Mouse (Mus musculus) adrenal gland, adult 2 months (tissue): ENCODE results near the gene Rnft2. TPM values are rescaled to one million over a fixed set of nuclear protein-coding genes. Genes with fewer than 3 reads are reported as not detected.

ENCODE experiments used
- DNase-seq: peaks from one replicate; pipeline ENCODE4 v3.0.0; 2021
- long read RNA-seq: library from polyadenylated mRNA; stranded (forward); transcript quantifications from one replicate; pipeline ENCODE4 v2.0.0, GENCODE M21; 2021
- polyA plus RNA-seq: library from polyadenylated mRNA; depleted of rRNA; stranded (reverse); fragments of >200 nt; gene quantifications from 2 replicates; pipeline ENCODE4 v1.2.3, GENCODE M21; 2012; rRNA removed
- total RNA-seq, 2 experiments: library from RNA; stranded (reverse); gene quantifications; 2 replicates each; pipeline ENCODE4 v1.2.3; 2021

The Rnft2 gene
- total RNA-seq (1 to 10 TPM; 3.7 to 4.2 TPM), polyA plus RNA-seq (9.2 TPM in 2 replicates)
- long read RNA-seq, full-length matches to known transcripts: 1 of 2 reads
- long read RNA-seq, partial matches to known transcripts: 0 of 2 reads
- long read RNA-seq, other reads (novel, unspliced or antisense): 1 of 2 reads

GRCm38 (mm10) chr5:118244606-118245443, at the start of gene Rnft2, which contains the start of gene 2410131K14Rik:
Gene Rnft2 (minus strand): TSS chr5:118245116.
Gene 2410131K14Rik (plus strand): TSS chr5:118245227.
- DNase-seq: peak; percentile 100

GRCm38 (mm10) chr5:118294086-118294864, 49.4 kb upstream of the Rnft2 start:
- DNase-seq: peak; percentile 92

- DNase-seq: no peak
These were observed 47.6 kb upstream of the Rnft2 start for GRCm38 (mm10) chr5:118292476-118292875.

GRCm38 (mm10) chr5:118291453-118291852, 46.5 kb upstream of the Rnft2 start:
- DNase-seq: no peak

- DNase-seq: no peak
These were observed 33.0 kb upstream of the Rnft2 start for GRCm38 (mm10) chr5:118277741-118278495.

GRCm38 (mm10) chr5:118276711-118277110, 31.8 kb upstream of the Rnft2 start:
- no peak for DNase-seq

- DNase-seq: no peak
These were observed 31.4 kb upstream of the Rnft2 start for GRCm38 (mm10) chr5:118276281-118276680.

- peak; percentile 20 for DNase-seq
These were observed 29.6 kb upstream of the Rnft2 start for GRCm38 (mm10) chr5:118274546-118274945.

- DNase-seq: no peak
These were observed 28.5 kb upstream of the Rnft2 start for GRCm38 (mm10) chr5:118273446-118273845.

- DNase-seq: no peak
These were observed 26.7 kb upstream of the Rnft2 start for GRCm38 (mm10) chr5:118271449-118272110.

- peak; percentile 81 for DNase-seq
These were observed 24.1 kb upstream of the Rnft2 start for GRCm38 (mm10) chr5:118268987-118269386.

- no peak for DNase-seq
These were observed 21.4 kb upstream of the Rnft2 start for GRCm38 (mm10) chr5:118266309-118266708.

GRCm38 (mm10) chr5:118265366-118265765, 20.4 kb upstream of the Rnft2 start:
- DNase-seq: no peak

- no peak for DNase-seq
These were observed 19.4 kb upstream of the Rnft2 start for GRCm38 (mm10) chr5:118264279-118264678.

GRCm38 (mm10) chr5:118262418-118262817, 17.5 kb upstream of the Rnft2 start:
- no peak for DNase-seq

GRCm38 (mm10) chr5:118261181-118261580, 16.3 kb upstream of the Rnft2 start:
- no peak for DNase-seq

- DNase-seq: no peak
These were observed 15.7 kb upstream of the Rnft2 start for GRCm38 (mm10) chr5:118260642-118261041.

GRCm38 (mm10) chr5:118260055-118260454, 15.1 kb upstream of the Rnft2 start:
- no peak for DNase-seq

- no peak for DNase-seq
These were observed 14.7 kb upstream of the Rnft2 start for GRCm38 (mm10) chr5:118259636-118260035.

- DNase-seq: peak; percentile 15
These were observed 14.2 kb upstream of the Rnft2 start for GRCm38 (mm10) chr5:118259152-118259551.

- DNase-seq: no peak
These were observed 12.1 kb upstream of the Rnft2 start for GRCm38 (mm10) chr5:118256981-118257380.
